Mouse (Mus musculus): ENCODE data around the gene Olfr1359. TPM values are rescaled to one million over a fixed set of nuclear protein-coding genes. Genes with fewer than 3 reads are reported as not detected.
A peak's percentile ranks its signal among the peaks of the same experiment; 100 is the strongest.

The Olfr1359 gene
- total RNA-seq, 2 experiments from 2014 or later = not detected

DNA sequence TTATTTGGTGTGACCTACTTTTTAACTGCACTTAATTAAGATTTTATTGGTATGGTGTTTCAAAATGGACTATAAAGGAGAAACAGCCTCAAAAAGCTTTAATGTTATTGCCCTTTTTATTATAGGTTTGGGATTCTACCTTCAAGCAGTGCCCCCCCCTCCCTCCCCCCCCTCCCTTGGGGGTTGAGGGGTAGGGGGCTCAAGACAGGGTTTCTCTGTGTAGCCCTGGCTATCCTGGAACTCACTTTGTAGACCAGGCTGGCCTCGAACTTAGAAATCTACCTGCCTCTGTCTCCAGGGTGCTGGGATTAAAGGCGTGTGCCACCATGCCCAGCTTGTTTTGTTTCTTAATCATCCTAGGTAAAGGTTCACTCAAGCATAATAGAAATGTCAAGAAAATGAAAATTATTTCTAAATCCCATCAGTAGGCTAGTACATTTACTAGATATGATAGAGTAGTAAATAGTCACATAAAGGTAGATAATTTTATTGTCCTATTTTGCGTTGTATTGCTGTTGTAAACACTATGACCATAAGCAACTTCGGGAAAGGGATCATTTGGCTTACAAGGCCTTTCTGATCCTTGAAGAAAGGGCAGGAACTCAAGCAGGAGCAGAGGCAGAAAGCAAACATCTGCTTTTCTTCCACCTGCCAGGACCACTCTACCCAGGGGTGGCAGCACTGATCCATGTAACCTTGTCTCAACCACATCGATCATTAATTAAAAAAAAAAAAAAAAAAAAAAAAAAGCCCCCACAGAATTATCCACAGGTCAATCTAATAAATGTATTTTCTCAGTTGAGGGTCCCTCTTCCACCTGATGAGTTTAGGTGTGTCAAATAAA, 25.3 kb downstream of the Olfr1359 start:
- no peak for DNase-seq (ENCODE audit: low spot score in 2 of 2)

DNA sequence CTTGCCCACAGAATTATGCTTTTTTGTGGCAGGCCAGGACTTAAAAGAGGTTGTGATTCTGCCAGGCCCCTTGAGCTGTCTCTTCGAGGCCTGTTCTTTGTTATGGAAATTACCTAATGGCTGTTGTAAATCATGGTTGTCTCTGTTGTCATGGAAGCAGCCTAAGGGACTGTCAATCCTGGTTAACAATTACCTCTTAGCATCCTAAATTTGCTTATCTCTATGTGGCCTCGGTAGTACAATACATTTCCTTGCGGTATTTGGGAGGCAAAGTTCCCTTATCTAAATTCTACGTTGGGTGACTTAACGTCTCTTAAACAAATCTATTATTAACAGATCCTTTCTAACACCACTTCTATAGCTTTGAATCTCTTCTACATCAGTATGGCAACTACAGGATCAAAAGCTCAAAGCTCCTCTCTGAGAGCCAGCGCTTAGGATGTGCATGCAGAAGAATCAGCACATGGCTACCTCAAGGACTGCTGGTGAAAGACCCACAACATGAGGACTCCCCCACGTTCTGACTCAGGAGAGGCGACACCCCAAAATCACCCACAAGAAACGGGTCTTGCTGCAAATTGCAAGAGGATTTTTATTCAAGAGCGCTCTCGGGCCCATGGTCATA, 30.1 kb downstream of the Olfr1359 start:
- DNase-seq (ENCODE audit: low spot score in 2 of 2) = no peak

DNA sequence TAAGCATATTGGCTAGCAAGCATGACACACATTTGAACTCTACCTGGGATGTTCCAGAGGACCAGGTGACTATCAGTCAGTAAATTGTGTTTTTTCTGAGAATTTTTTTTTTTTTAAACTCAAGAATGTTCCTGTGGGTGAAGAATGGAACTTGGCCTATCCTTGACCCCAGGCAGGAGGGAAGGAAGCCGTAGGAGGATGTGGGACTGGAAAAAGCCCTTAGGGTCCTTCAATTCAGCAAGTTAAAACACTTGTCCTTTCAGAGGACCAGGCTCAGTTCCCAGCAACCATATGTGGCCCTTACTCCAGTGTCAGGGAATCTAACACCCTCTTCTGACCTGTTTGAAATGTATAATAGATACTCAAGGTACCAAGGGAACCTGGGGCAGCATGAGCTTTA, 31.6 kb downstream of the Olfr1359 start:
- DNase-seq (ENCODE audit: low spot score in 2 of 2) = no peak

DNA sequence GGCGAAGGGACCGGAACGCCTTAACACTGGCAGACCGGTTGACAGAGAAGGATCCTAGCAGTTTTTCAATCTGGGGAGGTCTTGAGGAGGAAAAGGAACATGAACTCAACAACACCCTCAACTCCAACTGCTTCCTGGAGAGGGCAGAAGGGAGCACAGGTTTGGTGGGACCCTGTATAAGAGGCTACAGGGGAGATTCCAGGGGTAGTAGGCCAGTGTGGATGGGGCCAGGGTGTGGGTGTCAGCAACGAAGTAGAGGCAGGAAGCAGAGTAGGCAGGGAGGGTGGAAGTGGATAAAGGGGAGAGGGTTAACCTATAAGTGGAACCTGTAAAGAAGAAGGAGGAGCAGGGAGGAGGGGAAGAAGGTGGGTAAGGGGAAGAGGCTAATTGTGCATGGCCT, 35.6 kb downstream of the Olfr1359 start:
- no peak for DNase-seq (ENCODE audit: low spot score in 2 of 2)

DNA sequence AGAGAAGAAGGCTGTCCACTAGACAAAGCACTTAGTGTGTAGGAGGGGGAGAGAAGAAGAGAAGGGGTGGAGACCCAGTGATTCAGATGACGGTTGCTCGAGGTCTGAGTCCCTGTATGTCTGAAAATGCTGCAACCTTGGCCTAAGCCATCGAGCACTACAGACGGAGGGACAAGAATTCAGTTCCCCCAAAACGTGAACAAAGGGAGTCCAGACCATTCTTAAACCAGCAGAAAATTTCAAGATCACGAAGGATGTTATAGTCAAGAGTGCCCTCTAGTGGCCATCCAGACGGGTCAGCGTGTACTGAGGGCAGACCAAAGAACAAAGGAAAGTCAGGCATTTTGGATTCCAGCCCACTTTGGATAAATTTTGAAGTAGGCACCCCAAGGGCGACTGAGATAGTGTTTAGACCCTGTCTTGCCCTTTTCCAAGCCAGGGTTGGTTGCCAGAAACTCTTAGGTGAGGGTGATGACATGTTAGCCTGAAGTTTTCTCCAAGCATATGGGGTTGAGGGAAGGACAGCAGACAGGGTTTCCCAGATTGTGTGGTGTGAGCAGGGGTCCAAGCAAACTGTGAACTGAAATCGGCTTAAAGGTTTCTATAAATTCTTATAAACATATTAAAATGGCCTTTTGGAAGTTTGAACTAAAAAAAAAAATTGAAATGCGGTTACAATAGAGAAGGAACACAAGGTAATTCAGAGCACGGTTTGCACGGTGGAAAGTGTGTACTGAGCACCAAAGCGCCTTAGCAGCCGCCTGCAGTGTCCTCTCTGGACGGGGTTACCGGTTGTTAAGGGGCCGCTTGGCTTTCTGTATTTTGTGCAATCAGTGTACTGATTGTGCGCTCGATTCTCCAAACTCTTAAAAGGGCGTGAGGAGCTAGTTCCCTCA, 36.3 kb downstream of the Olfr1359 start:
- peak; percentile 77 to 87 for DNase-seq (ENCODE audit: low spot score in 2 of 2)

DNA sequence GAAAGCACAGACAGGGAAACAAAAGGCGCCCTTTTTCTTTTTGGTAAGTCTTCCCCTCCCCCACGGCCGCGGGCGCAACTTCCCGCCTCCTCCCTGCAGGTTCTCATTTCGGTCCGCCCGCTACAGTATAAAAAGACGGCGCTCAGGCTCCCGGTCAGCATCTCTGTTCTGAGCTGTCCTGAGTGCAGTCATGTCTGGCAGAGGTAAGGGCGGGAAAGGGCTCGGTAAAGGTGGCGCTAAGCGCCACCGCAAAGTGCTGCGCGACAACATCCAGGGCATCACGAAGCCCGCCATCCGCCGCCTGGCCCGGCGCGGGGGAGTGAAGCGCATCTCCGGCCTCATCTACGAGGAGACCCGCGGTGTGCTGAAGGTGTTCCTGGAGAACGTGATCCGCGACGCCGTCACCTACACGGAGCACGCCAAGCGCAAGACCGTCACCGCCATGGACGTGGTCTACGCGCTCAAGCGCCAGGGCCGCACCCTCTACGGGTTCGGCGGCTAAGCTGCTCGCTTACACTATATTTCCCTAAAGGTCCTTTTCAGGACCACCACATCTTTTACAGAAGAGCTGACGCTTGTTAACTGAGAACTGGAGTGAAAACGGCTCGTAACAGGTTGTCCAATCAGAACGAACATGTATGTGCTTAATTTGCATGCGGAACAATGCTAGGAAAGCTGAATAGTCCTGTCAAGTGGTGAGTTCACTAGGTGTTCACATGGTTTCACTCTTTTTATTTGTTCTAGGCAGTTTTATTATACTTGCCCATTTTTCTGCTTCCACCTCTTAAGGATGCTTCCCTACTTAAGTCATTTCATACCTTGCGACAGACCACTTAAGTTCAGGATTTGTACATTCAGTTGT, 37.2 kb downstream of the Olfr1359 start, which contains the start of gene Hist1h4j:
Gene Hist1h4j, plus strand, starts transcription at position 159 of the 862 bp plus-strand sequence.
- DNase-seq (ENCODE audit: low spot score in 2 of 2) = peak; percentile 68 to 76

DNA sequence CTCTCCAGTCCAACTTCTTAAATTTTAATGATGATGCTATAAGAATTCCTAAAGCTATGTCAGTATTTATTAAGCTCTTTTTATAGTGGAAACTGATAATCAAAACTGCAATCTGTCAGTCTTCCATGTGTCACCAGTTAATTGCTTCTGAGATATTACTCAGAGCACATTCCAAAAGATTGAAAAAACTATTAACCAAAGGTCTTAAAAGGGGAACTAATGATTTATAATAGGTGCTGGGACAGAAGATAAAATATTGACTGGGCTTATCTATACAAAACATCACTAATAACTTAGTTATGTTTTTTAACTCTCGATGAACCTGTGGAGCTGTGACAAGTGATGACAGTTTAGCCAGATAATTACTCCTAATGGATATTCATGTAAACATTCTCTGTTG, 47.1 kb downstream of the Olfr1359 start:
- no peak for DNase-seq (ENCODE audit: low spot score in 2 of 2)

DNA sequence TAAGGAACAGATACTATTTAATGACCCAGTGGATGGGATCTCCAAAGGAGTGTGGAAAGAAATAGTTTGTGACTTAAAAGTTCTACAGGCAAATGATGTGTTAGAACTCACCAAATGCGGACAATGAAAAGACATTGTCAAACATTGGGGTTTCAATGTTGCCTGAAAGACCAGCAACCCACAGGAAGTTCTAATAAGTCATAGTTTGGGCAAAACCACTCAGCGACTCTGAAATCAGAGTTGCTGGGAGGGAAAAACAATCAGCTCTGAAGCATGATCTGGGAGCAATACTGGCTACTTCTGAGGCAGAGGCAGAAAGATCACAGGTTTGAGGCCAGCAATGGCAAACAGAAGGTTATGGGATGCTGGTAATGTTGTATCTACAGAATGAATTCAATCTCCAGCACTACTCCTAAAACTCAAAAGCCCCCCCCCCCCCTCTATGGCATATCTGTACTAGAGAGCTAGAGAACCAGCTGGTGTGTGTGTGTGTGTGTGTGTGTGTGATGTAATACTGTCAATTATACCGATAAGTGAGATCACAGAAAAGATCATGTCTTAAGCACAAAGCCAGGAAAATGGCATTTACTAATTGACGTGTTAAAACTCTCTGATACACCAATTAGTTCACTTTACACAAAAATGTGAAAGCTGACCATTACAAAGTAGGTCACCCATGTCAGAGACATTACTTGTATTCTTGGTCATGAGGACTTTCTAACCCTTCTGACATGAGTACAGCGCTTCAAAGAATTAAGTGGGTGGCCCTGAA, 51.7 kb downstream of the Olfr1359 start:
- DNase-seq (ENCODE audit: low spot score in 2 of 2) = no peak

DNA sequence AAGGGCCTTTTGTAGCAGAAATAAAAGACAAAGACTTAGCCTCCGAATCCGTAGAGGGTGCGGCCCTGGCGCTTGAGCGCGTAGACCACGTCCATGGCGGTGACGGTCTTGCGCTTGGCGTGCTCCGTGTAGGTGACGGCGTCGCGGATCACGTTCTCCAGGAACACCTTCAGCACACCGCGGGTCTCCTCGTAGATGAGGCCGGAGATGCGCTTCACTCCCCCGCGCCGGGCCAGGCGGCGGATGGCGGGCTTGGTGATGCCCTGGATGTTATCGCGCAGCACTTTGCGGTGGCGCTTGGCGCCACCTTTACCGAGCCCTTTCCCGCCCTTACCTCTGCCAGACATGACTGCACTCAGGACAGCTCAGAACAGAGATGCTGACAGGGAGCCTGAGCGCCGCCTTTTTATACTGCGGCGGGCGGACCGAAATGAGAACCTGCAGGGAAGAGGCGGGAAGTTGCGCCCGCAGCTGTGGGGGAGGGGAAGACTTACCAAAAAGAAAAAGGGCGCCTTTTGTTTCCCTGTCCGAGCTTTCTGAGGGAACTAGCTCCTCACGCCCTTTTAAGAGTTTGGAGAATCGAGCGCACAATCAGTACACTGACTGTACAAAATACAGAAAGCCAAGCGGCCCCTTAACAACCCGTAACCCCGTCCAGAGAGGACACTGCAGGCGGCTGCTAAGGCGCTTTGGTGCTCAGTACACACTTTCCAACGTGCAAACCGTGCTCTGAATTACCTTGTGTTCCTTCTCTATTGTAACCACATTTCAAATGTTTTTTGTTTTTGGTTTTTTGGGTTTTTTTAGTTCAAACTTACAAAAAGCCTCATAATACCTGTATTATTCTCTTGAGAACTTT, 52.5 kb downstream of the Olfr1359 start, which contains the start of gene Hist1h4k:
Gene Hist1h4k, minus strand, starts transcription at position 347 of the 859 bp plus-strand sequence.
- DNase-seq (ENCODE audit: low spot score in 2 of 2) = peak; percentile 89 to 92

DNA sequence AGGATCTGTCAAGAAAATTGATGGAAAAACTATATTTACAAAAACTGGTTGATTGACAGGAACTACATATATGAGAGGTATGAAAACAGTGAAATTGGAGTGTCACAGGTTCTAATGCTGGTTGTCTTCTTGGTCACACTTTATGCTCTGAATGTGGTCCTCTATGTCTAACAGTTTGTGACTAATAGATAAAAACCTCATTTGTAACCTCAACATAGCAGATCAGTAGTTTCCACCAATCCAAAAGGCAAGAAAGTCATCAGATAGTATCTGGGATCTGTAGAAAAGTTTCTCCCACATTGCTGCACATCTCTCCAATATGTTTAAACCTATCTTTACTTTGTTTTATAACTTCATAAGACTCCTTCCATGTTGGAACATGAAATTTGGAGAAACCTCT, 53.5 kb downstream of the Olfr1359 start:
- DNase-seq (ENCODE audit: low spot score in 2 of 2) = no peak

DNA sequence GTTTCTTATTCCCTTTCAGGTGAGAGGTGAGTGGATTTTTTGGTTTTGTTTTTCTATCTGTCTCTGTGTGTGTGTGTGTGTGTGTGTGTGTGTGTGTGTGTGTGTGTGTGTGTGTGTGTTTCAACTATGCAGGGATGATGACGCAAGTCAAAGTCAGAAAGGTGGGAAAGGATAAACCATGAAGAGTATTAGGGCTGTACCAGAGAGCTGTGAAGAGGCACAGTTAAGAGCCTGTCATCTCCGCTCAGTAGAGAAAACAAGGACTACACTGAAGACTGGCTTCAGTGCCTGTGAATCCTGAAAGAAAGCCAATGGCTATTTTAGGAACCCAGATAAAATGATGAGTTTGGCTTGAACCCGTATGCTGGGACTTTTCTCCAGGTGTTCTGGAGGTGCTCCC, 53.9 kb downstream of the Olfr1359 start:
- DNase-seq (ENCODE audit: low spot score in 2 of 2) = no peak

DNA sequence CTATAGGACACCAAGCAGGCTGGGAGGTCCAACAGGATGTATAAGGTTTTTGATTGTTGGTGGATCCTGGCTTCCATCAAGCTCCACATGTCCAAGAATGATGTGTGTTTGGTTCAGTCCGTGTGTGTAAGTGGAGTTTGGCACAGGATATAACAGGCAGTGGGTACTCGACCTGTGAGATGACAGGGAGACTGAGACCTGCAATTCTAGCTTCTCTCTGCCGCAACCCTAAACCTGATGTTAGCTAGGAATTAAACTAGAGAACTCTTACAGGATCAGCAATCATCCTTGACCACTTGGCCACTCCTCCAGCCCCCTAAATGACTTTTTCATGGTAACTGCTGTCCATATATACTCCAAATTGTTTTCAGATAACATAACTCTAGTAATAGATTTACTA, 54.4 kb downstream of the Olfr1359 start:
- DNase-seq (ENCODE audit: low spot score in 2 of 2) = no peak

DNA sequence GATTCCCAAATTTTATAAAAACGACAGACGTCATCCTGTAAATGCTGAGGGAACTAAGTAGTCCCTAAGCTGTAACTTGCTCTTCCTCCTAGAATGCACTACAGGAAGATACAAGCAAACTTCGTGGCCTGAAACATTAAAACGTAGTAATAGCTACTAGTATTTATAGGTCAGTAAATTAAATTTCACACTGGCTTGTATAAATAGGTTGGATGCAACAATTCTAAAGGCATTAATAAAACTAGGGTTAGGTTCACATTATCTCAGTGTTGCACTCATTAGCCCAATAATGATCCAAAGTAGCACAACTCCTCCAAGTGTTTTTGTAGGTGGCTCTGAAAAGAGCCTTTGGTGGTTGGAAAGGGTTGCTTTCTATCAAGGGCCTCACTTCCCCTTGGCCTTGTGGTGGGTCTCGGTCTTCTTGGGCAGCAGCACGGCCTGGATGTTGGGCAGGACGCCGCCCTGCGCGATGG, 55.2 kb downstream of the Olfr1359 start:
- DNase-seq (ENCODE audit: low spot score in 2 of 2) = no peak

DNA sequence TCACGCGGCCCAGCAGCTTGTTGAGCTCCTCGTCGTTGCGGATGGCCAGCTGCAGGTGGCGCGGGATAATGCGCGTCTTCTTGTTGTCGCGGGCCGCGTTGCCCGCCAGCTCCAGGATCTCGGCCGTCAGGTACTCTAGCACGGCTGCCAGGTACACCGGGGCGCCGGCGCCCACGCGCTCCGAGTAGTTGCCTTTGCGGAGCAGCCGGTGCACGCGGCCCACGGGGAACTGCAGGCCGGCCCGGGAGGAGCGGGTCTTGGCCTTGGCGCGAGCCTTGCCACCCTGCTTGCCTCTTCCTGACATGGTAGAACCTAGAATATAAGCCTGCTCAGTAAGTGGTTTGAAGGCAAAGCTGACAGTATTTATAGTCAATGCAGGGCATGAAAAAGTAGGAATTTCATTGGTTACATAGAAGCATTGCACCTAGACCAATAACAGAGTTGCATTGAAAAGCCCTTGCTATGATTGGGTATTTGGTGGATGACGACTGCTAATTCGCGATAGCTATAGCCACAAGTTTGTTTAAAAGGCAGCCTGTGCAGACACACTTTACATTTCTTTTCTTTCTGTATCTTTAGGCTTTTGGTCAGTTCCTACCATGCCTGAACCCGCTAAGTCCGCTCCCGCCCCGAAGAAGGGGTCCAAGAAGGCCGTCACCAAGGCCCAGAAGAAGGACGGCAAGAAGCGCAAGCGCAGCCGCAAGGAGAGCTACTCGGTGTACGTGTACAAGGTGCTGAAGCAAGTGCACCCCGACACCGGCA, 55.8 kb downstream of the Olfr1359 start, which contains the start of the genes Hist1h2ak and Hist1h2bn:
Gene Hist1h2ak, minus strand, starts transcription at position 304 of the 762 bp plus-strand sequence.
Gene Hist1h2bn, plus strand, starts transcription at position 600 of the 762 bp plus-strand sequence.
- peak; percentile 51 to 90 for DNase-seq (ENCODE audit: low spot score in 2 of 2)

DNA sequence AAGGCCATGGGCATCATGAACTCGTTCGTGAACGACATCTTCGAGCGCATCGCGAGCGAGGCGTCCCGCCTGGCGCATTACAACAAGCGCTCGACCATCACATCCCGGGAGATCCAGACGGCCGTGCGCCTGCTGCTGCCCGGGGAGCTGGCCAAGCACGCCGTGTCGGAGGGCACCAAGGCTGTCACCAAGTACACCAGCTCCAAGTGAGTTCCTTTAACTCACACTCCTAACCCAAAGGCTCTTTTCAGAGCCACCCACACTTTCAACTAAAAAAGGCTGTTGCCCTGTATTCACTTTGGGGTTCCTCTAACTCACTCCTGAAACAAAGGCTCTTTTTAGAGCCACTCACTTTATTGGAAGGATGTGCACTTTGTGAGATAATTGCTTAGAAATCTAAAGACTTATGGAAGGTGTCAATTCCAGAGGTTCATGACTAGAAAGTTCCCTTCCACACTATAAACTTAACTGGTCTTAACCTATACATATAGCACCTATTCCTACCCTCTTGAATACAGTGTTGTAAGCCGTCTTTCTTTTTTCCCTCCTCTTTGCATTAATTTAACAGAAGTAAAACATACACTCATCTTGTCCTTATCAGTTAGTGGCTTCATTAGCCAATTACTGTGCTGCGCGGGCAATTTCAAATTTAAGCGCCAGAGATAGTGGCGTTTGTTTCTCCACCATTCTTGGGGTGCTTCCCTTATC, 56.5 kb downstream of the Olfr1359 start:
- DNase-seq (ENCODE audit: low spot score in 2 of 2) = peak in 1 of 2 experiments; percentile 22

DNA sequence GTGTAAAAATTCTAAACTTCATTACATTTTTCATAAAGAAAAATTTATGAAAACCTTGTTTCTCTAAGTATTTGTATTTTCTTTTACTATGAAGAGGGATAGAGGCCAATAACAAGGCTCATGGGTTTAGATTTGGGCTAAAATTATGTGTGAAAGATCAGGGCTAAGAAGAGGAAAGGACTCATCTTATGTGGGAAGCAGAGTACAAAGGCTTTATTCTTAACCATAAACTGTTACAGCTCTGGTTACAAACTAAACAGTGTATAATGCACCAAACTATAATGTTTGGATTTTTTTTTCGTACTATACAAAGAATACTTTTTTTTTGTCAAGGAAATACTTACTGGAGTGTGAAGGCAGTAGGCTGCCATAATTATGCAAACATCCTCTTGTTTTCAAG, 57.8 kb downstream of the Olfr1359 start:
- no peak for DNase-seq (ENCODE audit: low spot score in 2 of 2)

Measured in layer of hippocampus, postnatal 14 days (tissue).